Mouse (Mus musculus) embryonic facial prominence, embryonic 11.5 days (tissue): Measurements from ENCODE around the gene Gm9048. TPM values are rescaled to one million over a fixed set of nuclear protein-coding genes. Genes with fewer than 3 reads are reported as not detected.
"Not testable (repeated sequence)": the region's sequence is repeated elsewhere in the genome, so short reads cannot be mapped to it uniquely, and the experiment has no call there.

Source experiments
- ATAC-seq: fragments of 200-750 bp; cut with Nextera tagmentation; replicated peaks from 2 replicates; pipeline ENCODE4 v1.8.0; 2017; ENCODE audit warnings: low read depth; ENCODE audit not compliant: insufficient number of reproducible peaks, low FRiP score, low TSS enrichment
- DNase-seq: peaks from one replicate; pipeline ENCODE4 v3.0.0-alpha.2; 2015; ENCODE audit warnings: low spot score
- H3K27ac ChIP-seq: fragments of 300-500 bp; sonication (generic); replicated peaks from 2 replicates; pipeline ENCODE4 v1.5.1; 2014; ENCODE audit warnings: mild to moderate bottlenecking, low read depth, low read length, control low read depth
- H3K27me3 ChIP-seq: fragments of 300-500 bp; sonication (generic); 2 replicates; pipeline ENCODE4 v1.6.1; 2014; ENCODE audit warnings: mild to moderate bottlenecking, low read length, moderate library complexity, mixed read lengths; ENCODE audit not compliant: control insufficient read depth, insufficient read depth
- H3K36me3 ChIP-seq: fragments of 300-500 bp; sonication (generic); replicated peaks from 2 replicates; pipeline ENCODE4 v1.6.1; 2014; ENCODE audit warnings: low read depth, mild to moderate bottlenecking, low read length, moderate library complexity, mixed read lengths; ENCODE audit not compliant: control insufficient read depth, insufficient read depth
- H3K4me1 ChIP-seq: fragments of 300-500 bp; sonication (generic); 2 replicates; pipeline ENCODE4 v1.6.1; 2014; ENCODE audit warnings: low read length, mixed read lengths; ENCODE audit not compliant: control insufficient read depth, insufficient read depth
- H3K4me2 ChIP-seq: fragments of 300-500 bp; sonication (generic); 2 replicates; pipeline ENCODE4 v1.6.1; 2014; ENCODE audit warnings: low read depth, mild to moderate bottlenecking, control low read depth, low read length, moderate library complexity
- H3K4me3 ChIP-seq: fragments of 300-500 bp; sonication (generic); 2 replicates; pipeline ENCODE4 v1.5.1; 2014; ENCODE audit warnings: low read depth, low read length, control low read depth
- H3K9ac ChIP-seq: fragments of 300-500 bp; sonication (generic); replicated peaks from 2 replicates; pipeline ENCODE4 v1.6.1; 2014; ENCODE audit warnings: mild to moderate bottlenecking, control low read depth, low read length
- H3K9me3 ChIP-seq: fragments of 300-500 bp; sonication (generic); replicated peaks from 2 replicates; pipeline ENCODE4 v1.6.1; 2016; ENCODE audit warnings: mild to moderate bottlenecking, low read length, inconsistent platforms, mixed read lengths; ENCODE audit not compliant: control insufficient read depth
- WGBS: fragments of 180-500 bp; shearing (Covaris S2); extraction: QIAGEN DNeasy Blood & Tissue Kit; methylation state at CpG from one replicate; pipeline ENCODE4 v1.1.7; 2014; 5-methylcytosine and 5-hydroxymethylcytosine counted together
- polyA plus RNA-seq: library from polyadenylated mRNA; unstranded; fragments of >200 nt; fragmentation: Nextera tagmentation; extraction: Ambion mirVana; gene quantifications from 2 replicates; pipeline ENCODE4 v1.2.1, GENCODE M21; 2014

Gm9048 gene
- polyA plus RNA-seq, 1 experiment from 2014 or later, result not detected

GRCm38 (mm10) chr10:118319024-118319423 lies 29.5 kb downstream of the Gm9048 start:
- WGBS, result 82% methylated on average over 8 of the region's 8 CpGs
- H3K9me3 ChIP-seq, result no peaks in the 10 kb centered on the region
- no peak for ATAC-seq
- H3K4me3 ChIP-seq, result no peak overlapping the region
- H3K9ac ChIP-seq, result no peak overlapping the region
- H3K27me3 ChIP-seq, result no peaks in the 10 kb centered on the region
- H3K4me1 ChIP-seq, result no peaks in the 10 kb centered on the region
- H3K27ac ChIP-seq, result no peak overlapping the region
- H3K4me2 ChIP-seq, result no peak overlapping the region
- no peak for DNase-seq
- H3K36me3 ChIP-seq, result no peaks in the 10 kb centered on the region

- not testable (repeated sequence) for H3K36me3 ChIP-seq, H3K4me2 ChIP-seq, H3K27ac ChIP-seq, H3K4me1 ChIP-seq, H3K9ac ChIP-seq, DNase-seq, H3K9me3 ChIP-seq, H3K27me3 ChIP-seq, ATAC-seq, H3K4me3 ChIP-seq
- WGBS, result 46% methylated on average over 2 of the region's 2 CpGs
Observed at GRCm38 (mm10) chr10:118302133-118302532, 46.3 kb downstream of the Gm9048 start.

Other genes with a start within 250 kb of the Gm9048 start
- 54.6 and 60.8 TPM in 2 replicates for gene Mdm1, start 206.9 kb downstream of the Gm9048 start, polyA plus RNA-seq
- not detected in 2 replicates for gene Il22, start 143.7 kb downstream of the Gm9048 start, polyA plus RNA-seq
- gene Gm32717, start 107.9 kb downstream of the Gm9048 start, polyA plus RNA-seq, result not detected in 2 replicates
- gene Gm32802, start 90.0 kb downstream of the Gm9048 start, polyA plus RNA-seq, result not detected in 2 replicates
- not detected in 2 replicates for gene Iltifb, start 53.6 kb downstream of the Gm9048 start, polyA plus RNA-seq
- gene Gm9040, start 21.7 kb downstream of the Gm9048 start, polyA plus RNA-seq, result not detected in 2 replicates
- not detected in 2 replicates for gene Gm9044, start 16.3 kb downstream of the Gm9048 start, polyA plus RNA-seq
- 0.10 TPM in 1 of 2 replicates, not detected in the other for gene Gm9045, start 10.8 kb downstream of the Gm9048 start, polyA plus RNA-seq
- not detected in 2 replicates for gene Gm9046, start 5.4 kb downstream of the Gm9048 start, polyA plus RNA-seq
- gene Gm9049, start 5.4 kb upstream of the Gm9048 start, polyA plus RNA-seq, result 0.10 TPM in 1 of 2 replicates, not detected in the other
- gene Ifng, start 92.4 kb upstream of the Gm9048 start, polyA plus RNA-seq, result not detected in 2 replicates